Mouse (Mus musculus): ENCODE results near the gene Spry1. TPM values are rescaled to one million over a fixed set of nuclear protein-coding genes. Genes with fewer than 3 reads are reported as not detected.

The Spry1 gene
- total RNA-seq, 2 experiments from 2014 or later, result 9.7 to 11.0 TPM

- H3K27ac ChIP-seq, result no peak overlapping the region
- intact Hi-C loops (cut with DNase I), result loop anchor here (2.0 kb wide), 1 partner anchor 45 kb away; no protein-coding TSS in a partner anchor
- no peak for DNase-seq (ENCODE audit: extremely low spot score in 1 of 2, low spot score in 2 of 2)
- TF ChIP-seq CTCF (IDR thresholded peaks at IDR 0.05), result no peak
- no peak overlapping the region for H3K4me3 ChIP-seq
Observed at GRCm38 (mm10) chr3:37686219-37686618, 46.5 kb downstream of the Spry1 start.

- DNase-seq (ENCODE audit: extremely low spot score in 1 of 2, low spot score in 2 of 2), result no peak
- intact Hi-C loops (cut with DNase I), result loop anchor here (2.0 kb wide), 1 partner anchor 46 kb away; no protein-coding TSS in a partner anchor
- peak overlapping the region; percentile 51 for H3K4me3 ChIP-seq
Observed at GRCm38 (mm10) chr3:37686751-37687150, 47.0 kb downstream of the Spry1 start.

GRCm38 (mm10) chr3:37687158-37687980 lies 47.6 kb downstream of the Spry1 start:
- intact Hi-C loops (cut with DNase I), result loop anchor here (2.0 kb wide), 1 partner anchor 47 kb away; no protein-coding TSS in a partner anchor
- peak; percentile 43 to 58 for DNase-seq (ENCODE audit: extremely low spot score in 1 of 2, low spot score in 2 of 2)
- H3K27ac ChIP-seq, result peak overlapping the region; percentile 78
- peak overlapping the region; percentile 51 for H3K4me3 ChIP-seq
- TF ChIP-seq CTCF (IDR thresholded peaks at IDR 0.05), result no peak

More at GRCm38 (mm10) chr3:37686751-37687150, 47.0 kb downstream of the Spry1 start:
- TF ChIP-seq CTCF (IDR thresholded peaks at IDR 0.05), result no peak
- H3K27ac ChIP-seq, result peak overlapping the region; percentile 78

DNA sequence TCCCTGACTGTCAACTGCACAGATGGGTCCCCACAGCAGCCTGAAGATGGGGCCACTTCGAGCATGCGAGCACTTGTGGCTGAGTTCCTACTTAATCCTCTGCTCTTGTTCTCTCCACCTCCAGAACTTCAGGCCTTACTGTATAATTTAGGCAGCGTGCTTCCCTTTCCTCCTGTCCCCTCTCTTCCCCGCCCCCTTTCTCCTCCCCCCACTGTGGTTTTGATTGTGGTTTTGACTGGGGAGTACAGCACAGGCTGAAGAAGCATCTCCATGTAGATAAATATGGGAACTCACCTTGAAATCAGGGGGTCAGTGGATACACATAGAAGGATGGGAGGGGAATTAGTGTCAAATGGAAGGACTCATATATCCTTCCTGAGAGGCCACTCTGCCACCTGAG lies 53.2 kb downstream of the Spry1 start:
- Histone ChIP-seq H3K27ac (no peak overlapping the region), H3K4me3 (no peak overlapping the region)
- no peak for DNase-seq (ENCODE audit: extremely low spot score in 1 of 2, low spot score in 2 of 2)
- no peak for TF ChIP-seq CTCF (IDR thresholded peaks at IDR 0.05)
- intact Hi-C loops (cut with DNase I), result no loop called here

DNA sequence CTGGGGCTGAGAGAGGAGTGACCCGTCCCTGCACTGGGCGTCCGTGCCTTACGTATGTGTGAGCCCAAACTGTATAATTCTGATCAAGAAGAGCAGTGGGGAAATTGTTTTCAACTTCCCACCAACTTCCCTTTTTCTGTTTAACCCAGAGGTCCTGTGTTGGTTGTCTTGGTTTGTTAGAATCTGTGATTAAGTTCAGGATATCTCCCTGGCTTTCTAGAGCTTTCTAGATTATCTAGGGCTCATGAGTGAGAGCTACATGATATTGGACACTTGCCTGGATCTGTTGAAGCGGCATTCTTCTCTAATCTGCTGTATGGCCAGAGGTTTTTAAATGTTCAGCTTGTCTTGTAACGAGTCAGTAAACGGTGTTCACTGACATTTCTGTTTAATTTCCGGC lies 53.8 kb downstream of the Spry1 start:
- TF ChIP-seq CTCF (IDR thresholded peaks at IDR 0.05), result no peak
- intact Hi-C loops (cut with DNase I), result no loop called here
- DNase-seq (ENCODE audit: extremely low spot score in 1 of 2, low spot score in 2 of 2), result no peak
- Histone ChIP-seq H3K27ac (no peak overlapping the region), H3K4me3 (no peak overlapping the region)

Other genes with a start within 250 kb of the Spry1 start
- 10 to 100 TPM; 19.1 to 20.4 TPM for gene Spata5, start 220.1 kb upstream of the Spry1 start, total RNA-seq (2021)
- gene Nudt6, start 219.7 kb upstream of the Spry1 start, total RNA-seq (2021), result 1 to 10 TPM; 6.2 to 8.4 TPM
- 1 to 10 TPM; 3.5 to 3.7 TPM for gene Gm5148, start 84.5 kb downstream of the Spry1 start, total RNA-seq (2021)